Mouse (Mus musculus): ENCODE data around the gene Camkmt. TPM values are rescaled to one million over a fixed set of nuclear protein-coding genes. Genes with fewer than 3 reads are reported as not detected.

Gene Camkmt
- polyA plus RNA-seq, 1 experiment: 0.31 TPM

DNA sequence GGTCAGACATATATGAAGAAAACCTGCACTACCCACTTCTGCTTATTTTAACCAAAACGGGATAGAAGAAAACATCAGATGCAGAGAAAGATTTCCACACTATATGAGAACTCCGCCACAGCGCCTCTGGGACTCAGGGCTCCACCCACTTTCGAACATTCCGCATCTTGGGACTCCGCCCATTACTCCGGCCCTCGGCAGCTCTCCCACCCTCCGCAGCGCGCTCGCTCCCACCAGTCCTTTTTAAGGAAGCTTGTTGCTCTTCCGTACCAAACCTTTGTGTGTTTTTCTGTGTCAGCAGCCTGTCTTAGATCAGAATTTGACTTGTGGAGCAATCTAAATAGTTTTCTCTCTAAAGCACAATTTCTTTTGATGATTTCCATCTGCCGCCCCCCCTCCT, 367.7 kb downstream of the Camkmt start:
- peaks cover 82% of the 10 kb centered on the region for H3K27me3 ChIP-seq (ENCODE audit: control insufficient read depth)

GRCm38 (mm10) chr17:85458589-85458988, 368.2 kb downstream of the Camkmt start:
- Histone ChIP-seq H3K36me3 (ENCODE audit: control insufficient read depth) (no peaks in the 10 kb centered on the region), H3K27me3 (ENCODE audit: control insufficient read depth) (peaks cover 82% of the 10 kb centered on the region), H3K4me3 (replicated peaks) (no peak overlapping the region), H3K4me1 (ENCODE audit: control insufficient read depth) (no peaks in the 10 kb centered on the region), H3K9me3 (ENCODE audit: control insufficient read depth, low read length) (no peaks in the 10 kb centered on the region)
- TF ChIP-seq GATA1 (IDR thresholded peaks at IDR 0.05; ENCODE audit: low read length) (no peak), TAL1 (IDR thresholded peaks at IDR 0.05; ENCODE audit: low read length) (no peak)

More for the DNA sequence above, 367.7 kb downstream of the Camkmt start:
- no peaks in the 10 kb centered on the region for H3K9me3 ChIP-seq (ENCODE audit: control insufficient read depth, low read length)
- no peak for TF ChIP-seq TAL1 (IDR thresholded peaks at IDR 0.05; ENCODE audit: low read length)
- TF ChIP-seq GATA1 (IDR thresholded peaks at IDR 0.05; ENCODE audit: low read length): no peak
- no peaks in the 10 kb centered on the region for H3K36me3 ChIP-seq (ENCODE audit: control insufficient read depth)
- no peaks in the 10 kb centered on the region for H3K4me1 ChIP-seq (ENCODE audit: control insufficient read depth)
- H3K4me3 ChIP-seq (replicated peaks): no peak overlapping the region

- Histone ChIP-seq H3K36me3 (ENCODE audit: control insufficient read depth) (no peaks in the 10 kb centered on the region), H3K27me3 (ENCODE audit: control insufficient read depth) (peaks cover 82% of the 10 kb centered on the region), H3K4me1 (ENCODE audit: control insufficient read depth) (no peaks in the 10 kb centered on the region), H3K9me3 (ENCODE audit: control insufficient read depth, low read length) (no peaks in the 10 kb centered on the region), H3K4me3 (replicated peaks) (no peak overlapping the region)
- no peak for TF ChIP-seq GATA1 (IDR thresholded peaks at IDR 0.05; ENCODE audit: low read length)
- no peak for TF ChIP-seq TAL1 (IDR thresholded peaks at IDR 0.05; ENCODE audit: low read length)
These were observed 371.2 kb downstream of the Camkmt start for GRCm38 (mm10) chr17:85461577-85461976.

DNA sequence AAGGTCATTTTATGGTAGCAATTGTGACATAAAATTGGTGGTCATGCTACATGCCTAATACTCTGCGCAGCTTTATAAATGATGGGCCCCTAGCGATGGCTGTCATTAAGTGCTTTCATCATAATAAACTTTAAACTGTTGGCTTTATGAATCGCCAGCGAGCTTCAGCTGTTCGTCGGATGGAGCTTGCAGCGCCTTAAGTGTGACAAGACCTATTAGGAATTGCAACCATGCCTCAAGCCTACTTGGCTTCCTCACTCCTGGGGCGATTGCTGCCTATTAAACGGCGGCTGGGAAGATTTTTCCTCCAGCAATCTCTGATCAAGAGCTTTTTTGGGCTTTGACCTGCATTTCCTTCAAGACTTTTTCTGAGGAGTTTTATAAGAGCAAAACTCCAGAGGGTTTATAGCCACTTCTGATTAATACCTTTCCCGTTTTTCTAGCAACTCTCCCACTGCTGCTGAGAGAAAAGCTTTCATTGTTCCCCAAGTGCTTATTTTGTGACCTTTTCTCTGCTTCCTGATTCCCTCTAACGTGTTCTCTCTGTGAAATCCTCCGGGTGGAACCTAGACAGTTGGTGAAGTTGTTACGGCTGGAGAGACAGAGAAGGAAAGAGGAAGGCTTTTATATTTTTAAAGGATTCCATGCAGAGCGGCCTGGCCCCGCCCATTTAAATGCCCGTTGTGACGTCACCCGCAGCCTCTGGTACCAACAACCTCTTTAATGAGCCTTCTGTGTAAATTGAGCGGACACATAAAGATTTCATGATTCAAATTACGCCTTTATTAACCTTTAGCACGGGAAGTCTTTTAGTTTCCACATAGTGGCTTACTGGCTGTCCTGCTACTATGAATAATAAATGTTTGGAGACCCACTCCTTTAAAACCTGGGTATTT, 373.4 kb downstream of the Camkmt start:
- Histone ChIP-seq H3K9me3 (ENCODE audit: control insufficient read depth, low read length) (no peaks in the 10 kb centered on the region), H3K4me1 (ENCODE audit: control insufficient read depth) (no peaks in the 10 kb centered on the region), H3K4me3 (replicated peaks) (no peak overlapping the region), H3K27me3 (ENCODE audit: control insufficient read depth) (peaks cover 73% of the 10 kb centered on the region), H3K36me3 (ENCODE audit: control insufficient read depth) (no peaks in the 10 kb centered on the region)
- TF ChIP-seq TAL1 (IDR thresholded peaks at IDR 0.05; ENCODE audit: low read length) (no peak), GATA1 (IDR thresholded peaks at IDR 0.05; ENCODE audit: low read length) (no peak)

DNA sequence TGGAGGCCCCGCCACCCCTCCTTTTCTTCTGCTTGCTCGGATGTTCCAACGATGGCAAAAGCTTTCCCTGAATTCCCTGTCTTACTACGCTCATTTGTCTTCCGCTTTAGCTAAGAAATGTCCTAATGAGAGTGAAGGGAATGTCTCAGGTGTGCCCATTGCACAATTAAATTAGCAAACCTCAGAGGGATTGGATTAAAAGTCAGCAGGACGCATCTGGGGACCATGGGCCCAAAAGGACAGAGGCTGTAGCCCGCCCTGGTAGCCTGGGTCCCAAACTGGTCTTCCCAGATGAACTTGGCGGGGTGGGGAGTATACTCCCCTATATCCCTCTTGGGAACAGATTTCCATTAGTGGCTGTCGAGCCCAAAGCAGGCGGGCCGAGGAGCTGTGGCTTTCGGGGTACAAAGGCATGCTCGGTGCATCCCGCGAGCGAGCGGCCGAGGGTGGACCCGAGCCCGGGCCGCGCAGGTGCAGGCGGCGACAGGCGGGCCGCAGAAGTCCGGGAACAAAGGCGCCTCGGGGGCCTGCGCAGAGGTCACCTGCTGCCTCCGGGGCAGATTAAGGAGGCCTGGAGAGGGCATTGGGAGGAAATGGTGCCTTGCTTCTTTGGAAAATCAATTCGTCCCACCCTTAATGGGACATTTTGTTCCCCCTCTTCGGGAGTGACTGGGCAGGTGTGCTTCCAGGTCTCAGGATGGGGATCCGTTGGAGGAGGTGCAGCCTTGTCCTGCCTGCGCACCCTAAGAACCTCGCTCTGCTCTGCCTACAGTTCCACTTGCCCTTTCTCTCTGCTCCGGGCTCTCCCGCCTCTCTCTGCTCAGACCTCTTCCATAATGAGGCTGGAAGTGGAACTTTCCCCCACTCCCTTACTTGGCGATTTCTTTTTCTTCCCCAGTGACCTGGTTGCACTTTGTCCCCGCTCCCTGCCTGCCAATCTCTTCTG, 374.4 kb downstream of the Camkmt start:
- TF ChIP-seq GATA1 (IDR thresholded peaks at IDR 0.05; ENCODE audit: low read length) (no peak), TAL1 (IDR thresholded peaks at IDR 0.05; ENCODE audit: low read length) (no peak)
- H3K27me3 ChIP-seq (ENCODE audit: control insufficient read depth): peaks cover 65% of the 10 kb centered on the region
- H3K9me3 ChIP-seq (ENCODE audit: control insufficient read depth, low read length): no peaks in the 10 kb centered on the region
- no peaks in the 10 kb centered on the region for H3K36me3 ChIP-seq (ENCODE audit: control insufficient read depth)
- H3K4me1 ChIP-seq (ENCODE audit: control insufficient read depth): no peaks in the 10 kb centered on the region
- no peak overlapping the region for H3K4me3 ChIP-seq (replicated peaks)

- H3K9me3 ChIP-seq (ENCODE audit: control insufficient read depth, low read length): no peaks in the 10 kb centered on the region
- no peaks in the 10 kb centered on the region for H3K36me3 ChIP-seq (ENCODE audit: control insufficient read depth)
- TF ChIP-seq TAL1 (IDR thresholded peaks at IDR 0.05; ENCODE audit: low read length) (no peak), GATA1 (IDR thresholded peaks at IDR 0.05; ENCODE audit: low read length) (no peak)
- no peak overlapping the region for H3K4me3 ChIP-seq (replicated peaks)
- no peaks in the 10 kb centered on the region for H3K4me1 ChIP-seq (ENCODE audit: control insufficient read depth)
- peaks cover 65% of the 10 kb centered on the region for H3K27me3 ChIP-seq (ENCODE audit: control insufficient read depth)
These were observed 379.4 kb downstream of the Camkmt start for GRCm38 (mm10) chr17:85469776-85470175.

GRCm38 (mm10) chr17:85472687-85473202, 382.4 kb downstream of the Camkmt start:
- Histone ChIP-seq H3K36me3 (ENCODE audit: control insufficient read depth) (no peaks in the 10 kb centered on the region), H3K9me3 (ENCODE audit: control insufficient read depth, low read length) (no peaks in the 10 kb centered on the region), H3K4me3 (replicated peaks) (no peak overlapping the region), H3K4me1 (ENCODE audit: control insufficient read depth) (no peaks in the 10 kb centered on the region), H3K27me3 (ENCODE audit: control insufficient read depth) (peaks cover 48% of the 10 kb centered on the region)
- no peak for TF ChIP-seq GATA1 (IDR thresholded peaks at IDR 0.05; ENCODE audit: low read length)
- no peak for TF ChIP-seq TAL1 (IDR thresholded peaks at IDR 0.05; ENCODE audit: low read length)

GRCm38 (mm10) chr17:85473217-85473616, 382.9 kb downstream of the Camkmt start:
- no peak for TF ChIP-seq GATA1 (IDR thresholded peaks at IDR 0.05; ENCODE audit: low read length)
- no peak for TF ChIP-seq TAL1 (IDR thresholded peaks at IDR 0.05; ENCODE audit: low read length)
- Histone ChIP-seq H3K4me3 (replicated peaks) (no peak overlapping the region), H3K4me1 (ENCODE audit: control insufficient read depth) (no peaks in the 10 kb centered on the region), H3K27me3 (ENCODE audit: control insufficient read depth) (peaks cover 49% of the 10 kb centered on the region), H3K9me3 (ENCODE audit: control insufficient read depth, low read length) (no peaks in the 10 kb centered on the region), H3K36me3 (ENCODE audit: control insufficient read depth) (no peaks in the 10 kb centered on the region)

GRCm38 (mm10) chr17:85473881-85474280, 383.5 kb downstream of the Camkmt start:
- Histone ChIP-seq H3K4me1 (ENCODE audit: control insufficient read depth) (no peaks in the 10 kb centered on the region), H3K9me3 (ENCODE audit: control insufficient read depth, low read length) (no peaks in the 10 kb centered on the region), H3K36me3 (ENCODE audit: control insufficient read depth) (no peaks in the 10 kb centered on the region), H3K4me3 (replicated peaks) (no peak overlapping the region), H3K27me3 (ENCODE audit: control insufficient read depth) (peaks cover 51% of the 10 kb centered on the region)
- TF ChIP-seq TAL1 (IDR thresholded peaks at IDR 0.05; ENCODE audit: low read length) (no peak), GATA1 (IDR thresholded peaks at IDR 0.05; ENCODE audit: low read length) (no peak)

Measured in erythroblast, embryonic 14.5 days (primary cell).